Mouse (Mus musculus) MEL (cell line): Measurements from ENCODE around the gene Vpreb2.
A peak's percentile ranks its signal among the peaks of the same experiment; 100 is the strongest.
"Not testable (repeated sequence)": the region's sequence is repeated elsewhere in the genome, so short reads cannot be mapped to it uniquely, and the experiment has no call there.

Experiments used
- CTCF ChIP-seq, 3 experiments: IDR thresholded peaks in 2 of 3; conservative IDR thresholded peaks in 1 of 3; 2 replicates each; pipeline ENCODE4 v1.5.1; 2011 to 2012; ENCODE audit warnings: low read length in 3 of 3, low read depth in 2 of 3, mild to moderate bottlenecking in 2 of 3, improper control_type of control experiment in 1 of 3, inconsistent platforms in 1 of 3, mixed read lengths in 1 of 3, moderate library complexity in 1 of 3; ENCODE audit not compliant: control insufficient read depth in 1 of 3, insufficient read depth in 1 of 3, poor library complexity in 1 of 3, severe bottlenecking in 1 of 3
- MAX ChIP-seq: IDR thresholded peaks from 2 replicates; pipeline ENCODE4 v1.6.1; 2011; ENCODE audit warnings: low read length, improper control_type of control experiment

- peak in 1 of 3 experiments; percentile 26; a peak in 2 of 6 replicates for TF ChIP-seq CTCF (IDR thresholded peaks at IDR 0.05 in 2 of 3, conservative IDR thresholded peaks at IDR 0.05 in 1 of 3; ENCODE audit: control insufficient read depth in 1 of 3, insufficient read depth in 1 of 3, low read depth in 2 of 3, low read length in 3 of 3, poor library complexity in 1 of 3, severe bottlenecking in 1 of 3)
- not testable (repeated sequence) for TF ChIP-seq MAX
These were observed 24.1 kb upstream of the Vpreb2 start for GRCm38 (mm10) chr16:17956052-17956638.
